Mouse (Mus musculus) myocyte (in vitro differentiated cells): ENCODE measurements at regions not wholly inside any gene's neighbourhood (a gene's known extent, or its start where the extent isn't known, plus 50 kb on each side); places are given as distances from the start of the nearest gene placed in this dataset.

Experiments
- H3K27me3 ChIP-seq: one replicate; pipeline ENCODE4 v1.6.1; 2011; ENCODE audit not compliant: control insufficient read depth, insufficient read depth, insufficient read length
- H3K36me3 ChIP-seq: one replicate; pipeline ENCODE4 v1.6.1; 2011; ENCODE audit not compliant: control insufficient read depth, insufficient read depth
- H3K4me2 ChIP-seq: one replicate; pipeline ENCODE4 v1.6.1; 2011; ENCODE audit warnings: low read depth, control low read depth
- H3K4me3 ChIP-seq: one replicate; pipeline ENCODE4 v1.5.1; 2011; ENCODE audit warnings: mild to moderate bottlenecking, control low read depth, moderate library complexity
- H3K79me2 ChIP-seq: one replicate; pipeline ENCODE4 v1.6.1; 2011; ENCODE audit not compliant: control insufficient read depth, insufficient read depth
- H3ac ChIP-seq: one replicate; pipeline ENCODE4 v1.6.1; 2011; ENCODE audit not compliant: control insufficient read depth, insufficient read length
- CEBPB ChIP-seq: IDR thresholded peaks from 2 replicates; pipeline ENCODE4 v1.6.1; 2011; ENCODE audit warnings: mild to moderate bottlenecking, moderate library complexity; ENCODE audit not compliant: poor library complexity, insufficient read depth, severe bottlenecking
- E2F4 ChIP-seq: IDR thresholded peaks from one replicate; pipeline ENCODE4 v1.6.1; 2011; ENCODE audit warnings: mild to moderate bottlenecking, control low read depth, moderate library complexity; ENCODE audit not compliant: insufficient read depth
- MAX ChIP-seq: IDR thresholded peaks from one replicate; pipeline ENCODE4 v1.6.1; 2011; ENCODE audit warnings: low read depth, mild to moderate bottlenecking, control low read depth
- MYOD1 ChIP-seq, 3 experiments: IDR thresholded peaks; one replicate each; pipeline ENCODE4 v1.6.1; 2011; ENCODE audit warnings: control low read depth in 2 of 3, low read depth in 2 of 3, mild to moderate bottlenecking in 2 of 3, moderate library complexity in 1 of 3; ENCODE audit not compliant: insufficient read length in 2 of 3, control insufficient read depth in 1 of 3
- MYOG ChIP-seq, 3 experiments: IDR thresholded peaks; one replicate each; pipeline ENCODE4 v1.6.1; 2011; ENCODE audit warnings: control low read depth in 2 of 3, low read depth in 2 of 3, mild to moderate bottlenecking in 2 of 3; ENCODE audit not compliant: insufficient read length in 2 of 3, control insufficient read depth in 1 of 3, insufficient read depth in 1 of 3
- POLR2A ChIP-seq: IDR thresholded peaks from one replicate; pipeline ENCODE4 v1.6.1; 2011; ENCODE audit warnings: low read depth, mild to moderate bottlenecking, control low read depth, moderate library complexity; ENCODE audit not compliant: insufficient read length
- POLR2AphosphoS2 ChIP-seq: IDR thresholded peaks from one replicate; pipeline ENCODE4 v1.6.1; 2011; ENCODE audit warnings: low read depth, control low read depth; ENCODE audit not compliant: insufficient read length
- REST ChIP-seq: IDR thresholded peaks from one replicate; pipeline ENCODE4 v1.6.1; 2011; ENCODE audit warnings: mild to moderate bottlenecking, control low read depth, moderate library complexity; ENCODE audit not compliant: insufficient read depth, insufficient read length
- SRF ChIP-seq: IDR thresholded peaks from one replicate; pipeline ENCODE4 v1.6.1; 2011; ENCODE audit warnings: low read depth; ENCODE audit not compliant: control insufficient read depth, insufficient read length
- TCF12 ChIP-seq: IDR thresholded peaks from one replicate; pipeline ENCODE4 v1.6.1; 2011; ENCODE audit warnings: mild to moderate bottlenecking, control low read depth; ENCODE audit not compliant: poor library complexity, insufficient read depth, severe bottlenecking
- TCF3 ChIP-seq: IDR thresholded peaks from one replicate; pipeline ENCODE4 v1.6.1; 2011; ENCODE audit warnings: low read depth, control low read depth; ENCODE audit not compliant: insufficient read length
- USF1 ChIP-seq: IDR thresholded peaks from one replicate; pipeline ENCODE4 v1.6.1; 2011; ENCODE audit warnings: low read depth, mild to moderate bottlenecking, control low read depth, moderate library complexity

DNA sequence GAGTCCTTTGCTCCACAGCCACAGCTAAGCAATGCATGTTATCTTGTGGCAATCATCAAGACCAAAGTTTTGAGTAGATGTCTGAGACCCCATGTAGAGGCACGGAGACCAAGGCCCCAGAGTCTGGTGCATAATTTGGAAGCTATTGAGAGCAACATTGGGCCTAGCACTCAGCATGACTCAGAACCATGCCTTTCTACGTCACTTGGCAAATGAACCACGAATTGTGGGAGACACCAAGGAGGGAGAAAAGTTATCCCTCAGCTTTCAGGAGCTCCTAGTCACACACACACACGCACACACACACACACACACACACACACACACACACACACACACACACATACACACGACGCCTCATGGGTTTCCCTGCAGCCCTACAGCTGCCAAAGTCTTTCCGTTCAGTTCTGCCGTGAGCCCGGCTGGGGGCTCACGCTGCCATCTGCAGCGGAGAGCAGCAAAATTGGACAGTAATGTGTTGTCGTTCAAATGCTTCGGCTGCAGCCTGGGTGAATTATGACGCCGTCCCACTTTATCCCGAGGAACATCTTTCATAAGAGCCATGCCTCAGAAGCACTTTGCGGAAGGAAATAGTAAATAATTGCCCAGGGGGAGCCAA, 165.8 kb upstream of the Igsf21 start:
- no peak overlapping the region for H3K4me3 ChIP-seq
- H3K4me2 ChIP-seq, result no peak overlapping the region
- no peaks in the 10 kb centered on the region for H3K79me2 ChIP-seq
- TF ChIP-seq CEBPB (no peak), MYOD1 (IDR thresholded peaks at IDR 0.05; ENCODE audit: control insufficient read depth in 1 of 3, insufficient read length in 2 of 3, low read depth in 2 of 3) (no peak), POLR2A (no peak), POLR2AphosphoS2 (no peak), E2F4 (no peak), TCF12 (no peak), MYOG (IDR thresholded peaks at IDR 0.05; ENCODE audit: control insufficient read depth in 1 of 3, insufficient read depth in 1 of 3, insufficient read length in 2 of 3, low read depth in 2 of 3) (no peak), TCF3 (no peak), REST (no peak), MAX (no peak), USF1 (no peak), SRF (no peak)
- no peaks in the 10 kb centered on the region for H3K27me3 ChIP-seq
- H3ac ChIP-seq, result no peak overlapping the region
- no peaks in the 10 kb centered on the region for H3K36me3 ChIP-seq

DNA sequence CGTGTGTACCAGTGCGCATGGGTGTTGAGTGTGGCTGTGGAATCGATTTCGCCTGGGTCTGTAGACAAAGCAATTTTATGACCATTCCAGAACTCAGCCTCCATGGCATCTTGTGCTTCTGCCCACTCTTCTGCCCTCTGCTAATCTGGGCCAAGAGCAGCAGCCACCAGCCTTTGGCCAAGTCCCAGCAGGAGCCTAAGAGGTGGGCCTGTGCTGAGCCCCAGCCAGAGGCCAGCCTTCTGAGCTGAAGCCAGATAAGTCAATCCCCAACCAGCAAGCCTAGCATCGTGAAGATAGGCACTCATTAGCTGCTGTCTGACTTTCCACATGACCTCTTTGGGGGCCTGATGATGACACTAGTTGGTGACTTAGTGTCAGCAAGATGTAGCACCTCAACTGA, 161.9 kb upstream of the Igsf21 start:
- Histone ChIP-seq H3ac (no peak overlapping the region), H3K4me3 (no peak overlapping the region), H3K4me2 (no peak overlapping the region), H3K79me2 (no peaks in the 10 kb centered on the region), H3K27me3 (no peaks in the 10 kb centered on the region), H3K36me3 (no peaks in the 10 kb centered on the region)
- TF ChIP-seq TCF12, result no peak
- TF ChIP-seq MYOG (IDR thresholded peaks at IDR 0.05; ENCODE audit: control insufficient read depth in 1 of 3, insufficient read depth in 1 of 3, insufficient read length in 2 of 3, low read depth in 2 of 3), result no peak
- TF ChIP-seq E2F4, result no peak
- TF ChIP-seq MAX, result no peak
- TF ChIP-seq POLR2A, result no peak
- TF ChIP-seq MYOD1 (IDR thresholded peaks at IDR 0.05; ENCODE audit: control insufficient read depth in 1 of 3, insufficient read length in 2 of 3, low read depth in 2 of 3), result no peak
- TF ChIP-seq CEBPB, result no peak
- no peak for TF ChIP-seq REST
- TF ChIP-seq USF1, result no peak
- TF ChIP-seq SRF, result no peak
- no peak for TF ChIP-seq POLR2AphosphoS2
- no peak for TF ChIP-seq TCF3

DNA sequence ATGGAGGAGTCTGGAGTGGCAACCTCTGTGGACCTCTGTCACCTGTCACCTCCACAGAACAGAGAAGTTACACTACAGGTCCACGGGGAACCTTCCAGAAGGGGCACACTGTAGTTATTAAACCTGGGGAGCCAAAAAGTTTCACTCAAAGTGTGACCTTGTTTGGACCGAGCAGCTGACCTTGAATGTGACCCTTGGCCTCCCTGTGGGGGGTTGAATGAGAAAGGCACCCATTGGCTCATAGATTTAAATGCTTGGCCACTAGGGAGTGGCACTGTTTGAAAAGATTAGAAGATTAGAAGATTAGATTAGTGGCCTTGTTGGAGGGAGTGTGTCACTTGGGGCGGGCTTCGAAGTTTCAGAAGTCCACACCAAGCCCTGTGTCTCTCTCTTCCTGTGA, 160.3 kb upstream of the Igsf21 start:
- no peak overlapping the region for H3K4me2 ChIP-seq
- TF ChIP-seq MAX (no peak), USF1 (no peak), CEBPB (no peak), TCF12 (no peak), POLR2AphosphoS2 (no peak), POLR2A (no peak), TCF3 (no peak), SRF (no peak), REST (no peak), MYOD1 (IDR thresholded peaks at IDR 0.05; ENCODE audit: control insufficient read depth in 1 of 3, insufficient read length in 2 of 3, low read depth in 2 of 3) (no peak), MYOG (IDR thresholded peaks at IDR 0.05; ENCODE audit: control insufficient read depth in 1 of 3, insufficient read depth in 1 of 3, insufficient read length in 2 of 3, low read depth in 2 of 3) (no peak), E2F4 (no peak)
- peaks cover 13% of the 10 kb centered on the region for H3K27me3 ChIP-seq
- no peaks in the 10 kb centered on the region for H3K36me3 ChIP-seq
- H3K79me2 ChIP-seq, result no peaks in the 10 kb centered on the region
- H3ac ChIP-seq, result no peak overlapping the region
- no peak overlapping the region for H3K4me3 ChIP-seq

DNA sequence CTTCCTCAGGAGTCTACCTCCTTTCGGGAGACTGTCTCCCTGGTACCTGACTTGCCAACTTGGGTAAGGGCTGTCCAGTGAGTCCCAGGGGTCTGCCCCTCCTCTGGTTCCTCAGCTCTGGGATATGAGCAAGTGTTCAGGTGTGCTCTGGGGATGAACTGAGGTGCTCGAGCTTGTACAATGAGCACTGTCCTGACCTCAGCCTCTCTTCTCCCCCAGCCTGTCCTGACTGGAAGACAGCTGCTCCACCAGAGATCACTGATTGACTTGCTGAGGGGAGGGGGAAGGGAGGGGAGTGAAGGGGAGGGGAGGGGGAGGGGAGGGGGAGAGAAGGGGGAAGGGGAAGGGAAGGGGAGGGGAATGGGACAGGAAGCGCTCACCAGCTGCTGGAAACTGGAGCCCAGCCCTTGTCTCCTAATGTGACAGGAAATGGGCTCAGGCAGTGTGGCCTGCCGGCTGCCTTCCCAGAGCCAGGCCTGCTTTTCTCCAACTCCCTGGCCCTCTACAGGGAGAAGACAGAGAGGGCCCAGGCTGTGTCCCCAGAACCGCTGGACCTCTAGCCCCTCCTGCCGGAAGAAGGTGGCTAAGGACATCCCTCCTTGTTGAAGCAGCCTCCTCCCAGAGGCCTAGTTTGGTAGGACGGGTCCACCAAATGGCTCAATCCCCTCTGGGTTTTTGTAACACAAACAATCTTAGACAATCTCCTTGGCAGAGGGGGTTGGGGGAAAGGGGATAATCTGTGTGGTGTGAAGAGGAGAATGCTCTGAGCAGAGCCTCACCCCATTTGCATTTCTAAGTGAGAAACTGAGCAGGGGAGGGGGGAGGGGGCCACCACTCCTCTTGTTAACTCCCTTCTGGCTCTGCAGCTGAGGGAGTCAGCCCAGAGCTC, 159.7 kb upstream of the Igsf21 start:
- H3ac ChIP-seq, result no peak overlapping the region
- no peaks in the 10 kb centered on the region for H3K36me3 ChIP-seq
- no peaks in the 10 kb centered on the region for H3K79me2 ChIP-seq
- H3K4me2 ChIP-seq, result no peak overlapping the region
- H3K4me3 ChIP-seq, result no peak overlapping the region
- peaks cover 17% of the 10 kb centered on the region for H3K27me3 ChIP-seq
- no peak for TF ChIP-seq USF1
- no peak for TF ChIP-seq MAX
